Mouse (Mus musculus) limb, embryonic 15.5 days (tissue): ENCODE measurements around the gene Gigyf1. TPM values are rescaled to one million over a fixed set of nuclear protein-coding genes. Genes with fewer than 3 reads are reported as not detected.

Experiments
- ATAC-seq: fragments of 200-750 bp; cut with Nextera tagmentation; 2 replicates; pipeline ENCODE4 v1.8.0; 2017; ENCODE audit warnings: low read depth, moderate TSS enrichment; ENCODE audit not compliant: insufficient number of reproducible peaks, low FRiP score, low TSS enrichment
- H3K27ac ChIP-seq: fragments of 300-500 bp; sonication (generic); 2 replicates; pipeline ENCODE4 v1.5.1; 2015; ENCODE audit warnings: moderate library complexity, mild to moderate bottlenecking, inconsistent platforms
- H3K27me3 ChIP-seq: fragments of 300-500 bp; sonication (generic); 2 replicates; pipeline ENCODE4 v1.6.1; 2015; ENCODE audit warnings: inconsistent platforms
- H3K36me3 ChIP-seq: fragments of 300-500 bp; sonication (generic); 2 replicates; pipeline ENCODE4 v1.6.1; 2015; ENCODE audit warnings: inconsistent platforms
- H3K4me1 ChIP-seq: fragments of 300-500 bp; sonication (generic); 2 replicates; pipeline ENCODE4 v1.6.1; 2015; ENCODE audit warnings: inconsistent platforms
- H3K4me2 ChIP-seq: fragments of 300-500 bp; sonication (generic); 2 replicates; pipeline ENCODE4 v1.6.1; 2015; ENCODE audit warnings: mild to moderate bottlenecking, inconsistent platforms
- H3K4me3 ChIP-seq: fragments of 300-500 bp; sonication (generic); 2 replicates; pipeline ENCODE4 v1.5.1; 2015; ENCODE audit warnings: mild to moderate bottlenecking, inconsistent platforms
- H3K9ac ChIP-seq: fragments of 300-500 bp; sonication (generic); 2 replicates; pipeline ENCODE4 v1.6.1; 2015; ENCODE audit warnings: inconsistent platforms
- H3K9me3 ChIP-seq: fragments of 300-500 bp; sonication (generic); 2 replicates; pipeline ENCODE4 v1.6.1; 2016; ENCODE audit warnings: inconsistent platforms
- WGBS: fragments of 180-500 bp; shearing (Covaris S2); methylation state at CpG from one replicate; pipeline ENCODE4 v1.1.7; 2015; 5-methylcytosine and 5-hydroxymethylcytosine counted together
- polyA plus RNA-seq: library from polyadenylated mRNA; unstranded; fragments of >200 nt; fragmentation: Nextera tagmentation; extraction: Ambion mirVana; gene quantifications from 2 replicates; pipeline ENCODE4 v1.2.1, GENCODE M21; 2015

The Gigyf1 gene
- 10.3 and 12.0 TPM in 2 replicates for polyA plus RNA-seq

DNA sequence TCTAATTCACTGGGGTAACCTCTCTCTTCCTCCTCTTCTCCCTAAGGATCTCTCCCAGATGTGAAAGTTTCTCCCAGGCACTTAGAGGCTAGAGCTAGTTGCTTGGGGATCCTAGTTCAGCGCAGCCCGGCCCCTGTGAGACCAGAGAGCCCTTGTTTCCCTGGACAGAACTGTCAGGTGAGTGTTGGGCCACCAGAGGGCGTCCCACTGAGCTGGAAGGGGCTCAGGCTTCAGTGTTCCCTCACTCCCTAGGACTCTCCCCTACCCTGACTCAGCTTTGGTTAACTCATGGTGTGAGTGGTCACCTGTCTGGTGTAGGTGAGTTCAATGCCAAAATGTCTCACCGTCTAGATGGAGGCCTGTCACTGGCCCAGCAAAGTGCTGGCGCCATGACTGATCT is at the start of gene Gigyf1:
Gene Gigyf1, plus strand, starts transcription at position 113 of the 400 bp plus-strand sequence.
- ATAC-seq: no peak
- H3K9me3 ChIP-seq: no peaks in the 10 kb centered on the region
- H3K36me3 ChIP-seq: peaks cover 55% of the 10 kb centered on the region
- peaks cover 12% of the 10 kb centered on the region for H3K4me1 ChIP-seq
- WGBS: 78% methylated on average over 5 of the region's 5 CpGs
- H3K27me3 ChIP-seq: no peaks in the 10 kb centered on the region
- no peak within 1 kb of the TSS for H3K4me3 ChIP-seq
- no peak within 1 kb of the TSS for H3K4me2 ChIP-seq
- no peak within 1 kb of the TSS for H3K27ac ChIP-seq
- H3K9ac ChIP-seq: no peak within 1 kb of the TSS

DNA sequence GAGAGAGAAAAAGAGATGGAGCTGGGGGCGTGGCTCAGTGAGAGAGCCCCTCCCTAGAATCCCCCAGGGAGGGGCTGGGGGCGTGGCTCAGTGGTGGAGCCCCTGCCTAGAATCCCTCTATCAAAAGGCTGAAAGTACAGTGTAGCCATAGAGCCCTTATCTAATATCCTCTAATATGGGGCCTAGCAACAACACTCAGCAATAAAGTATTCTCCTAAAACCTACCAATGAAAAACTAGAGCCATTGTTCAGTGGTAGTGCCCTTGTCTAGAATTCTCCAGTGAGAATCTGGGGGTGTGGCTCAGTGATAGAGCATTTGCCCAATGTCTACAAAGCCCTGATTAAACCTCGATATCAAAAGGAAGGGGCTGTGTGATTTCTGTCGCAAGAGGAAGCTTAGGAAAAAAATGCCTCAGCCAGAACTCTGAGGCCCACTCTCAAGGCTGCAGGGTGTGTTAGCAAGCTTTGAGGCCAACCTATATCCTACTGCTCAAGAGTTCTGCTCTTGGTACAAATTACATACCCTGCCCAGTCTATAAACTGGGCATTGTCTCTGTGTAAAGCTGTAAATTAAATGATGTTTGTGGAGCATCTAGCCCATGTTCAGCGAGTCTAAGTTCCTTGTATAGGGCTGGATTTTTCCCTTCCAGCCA is 46.0 kb upstream of the Gigyf1 start:
- Histone ChIP-seq H3K9me3 (no peaks in the 10 kb centered on the region), H3K36me3 (no peaks in the 10 kb centered on the region), H3K27me3 (no peaks in the 10 kb centered on the region), H3K27ac (no peak overlapping the region), H3K4me3 (no peak overlapping the region), H3K4me2 (no peak overlapping the region), H3K9ac (no peak overlapping the region), H3K4me1 (no peaks in the 10 kb centered on the region)
- 64% methylated on average over 5 of the region's 5 CpGs for WGBS
- ATAC-seq: no peak

DNA sequence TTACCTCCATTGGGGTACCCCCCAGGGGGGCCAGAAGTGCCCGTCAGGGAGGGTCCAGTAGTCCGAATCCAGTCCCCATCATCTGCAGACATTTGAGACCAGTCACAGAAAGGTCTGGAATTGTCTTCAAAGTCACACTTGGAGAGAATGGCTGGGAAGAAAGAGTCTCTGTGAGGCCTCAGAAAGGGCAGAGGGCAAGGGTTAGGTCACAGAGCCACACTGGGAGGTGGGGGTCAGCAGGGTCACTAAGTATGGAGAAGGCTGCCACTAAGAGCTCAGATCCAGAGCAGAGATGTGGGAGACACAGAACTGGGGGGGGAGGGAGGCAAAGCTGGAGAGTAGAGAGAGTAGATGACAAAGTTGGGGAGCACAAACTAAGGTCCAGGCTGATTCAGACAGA is 44.0 kb upstream of the Gigyf1 start:
- Histone ChIP-seq H3K36me3 (no peaks in the 10 kb centered on the region), H3K27ac (no peak overlapping the region)
- WGBS: 44% methylated on average over 2 of the region's 2 CpGs

DNA sequence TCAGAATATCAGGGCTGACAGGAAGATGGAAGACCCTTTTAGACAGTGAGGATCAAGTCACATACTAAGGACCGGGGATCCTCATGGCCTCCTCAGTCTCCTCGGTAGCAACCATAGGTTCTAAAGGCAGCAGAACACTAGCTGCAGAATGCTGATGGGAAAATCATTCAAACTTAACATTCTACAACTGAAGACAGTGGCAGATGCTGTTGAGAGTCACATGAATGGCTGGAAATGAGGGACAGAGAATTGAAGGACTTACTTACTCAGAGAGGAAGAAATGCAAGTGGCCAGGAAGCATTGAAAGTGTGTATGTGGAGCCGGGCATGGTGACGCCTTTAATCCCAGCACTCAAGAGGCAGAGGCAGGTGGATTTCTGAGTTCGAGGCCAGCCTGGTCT is 41.4 kb upstream of the Gigyf1 start, which contains the start of gene Zan:
Gene Zan, minus strand, starts transcription at position 101 of the 400 bp plus-strand sequence.
- no peaks in the 10 kb centered on the region for H3K27me3 ChIP-seq
- 78% methylated on average over 5 of the region's 5 CpGs for WGBS
- no peak within 1 kb of the TSS for H3K27ac ChIP-seq
- H3K4me2 ChIP-seq: no peak within 1 kb of the TSS
- H3K36me3 ChIP-seq: no peaks in the 10 kb centered on the region
- no peak within 1 kb of the TSS; the same call in 1 of the 2 replicates for H3K9ac ChIP-seq
- no peaks in the 10 kb centered on the region for H3K9me3 ChIP-seq
- no peak within 1 kb of the TSS for H3K4me3 ChIP-seq
- 0 out of 2 replicates have a peak, but pooled peaks cover 3% of the 10 kb centered on the region for H3K4me1 ChIP-seq
- no peak for ATAC-seq

More for the DNA sequence above, 44.0 kb upstream of the Gigyf1 start:
- Histone ChIP-seq H3K4me2 (no peak overlapping the region), H3K9me3 (no peaks in the 10 kb centered on the region), H3K4me3 (no peak overlapping the region), H3K4me1 (no peaks in the 10 kb centered on the region), H3K27me3 (no peaks in the 10 kb centered on the region), H3K9ac (no peak overlapping the region)
- no peak for ATAC-seq

DNA sequence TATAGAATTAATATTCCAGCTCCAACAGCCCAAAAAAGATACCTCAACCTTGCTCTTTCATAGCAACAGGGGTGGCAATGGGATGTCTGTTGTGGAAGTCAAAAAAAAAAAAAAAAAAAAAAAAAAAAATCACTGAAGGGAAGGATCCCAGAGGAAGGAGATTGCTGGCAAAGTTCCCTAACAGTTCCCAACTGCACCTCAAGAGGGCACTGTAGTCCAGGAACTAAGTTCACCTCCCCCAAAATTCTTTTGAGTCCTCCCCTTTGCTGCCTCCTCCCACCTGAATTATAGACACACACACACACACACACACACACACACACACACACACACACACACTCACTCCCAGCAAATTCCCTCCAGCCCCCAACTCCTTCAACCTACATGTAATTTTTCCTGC is 37.2 kb upstream of the Gigyf1 start:
- no peak overlapping the region for H3K9ac ChIP-seq
- H3K27me3 ChIP-seq: peaks cover 14% of the 10 kb centered on the region
- H3K9me3 ChIP-seq: no peaks in the 10 kb centered on the region
- H3K4me3 ChIP-seq: no peak overlapping the region
- no peaks in the 10 kb centered on the region for H3K36me3 ChIP-seq
- no peak for ATAC-seq
- peaks cover 16% of the 10 kb centered on the region for H3K4me1 ChIP-seq
- H3K4me2 ChIP-seq: no peak overlapping the region
- H3K27ac ChIP-seq: no peak overlapping the region

DNA sequence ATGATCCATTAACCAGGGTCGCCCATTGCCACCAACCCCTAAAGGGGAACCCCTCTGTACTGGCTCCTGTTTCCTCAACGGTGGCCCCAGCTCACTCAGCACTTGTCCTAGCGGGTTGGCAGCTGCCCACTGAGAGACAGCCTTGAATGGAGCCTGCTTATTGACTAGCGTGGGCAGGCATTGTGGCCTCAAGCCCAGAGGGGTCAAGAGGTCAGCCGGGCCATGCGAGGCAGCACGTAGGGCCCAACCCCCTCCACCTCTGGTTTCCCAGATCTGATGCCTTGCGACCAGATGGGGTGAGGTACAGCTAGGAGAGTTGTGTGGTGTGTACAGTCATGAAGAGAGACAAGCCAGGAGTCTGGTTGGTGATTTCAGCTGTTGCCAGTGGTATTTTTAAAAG is 36.5 kb upstream of the Gigyf1 start:
- 41% methylated on average over 8 of the region's 8 CpGs for WGBS
- H3K4me1 ChIP-seq: peaks cover 16% of the 10 kb centered on the region
- H3K27me3 ChIP-seq: peaks cover 19% of the 10 kb centered on the region
- H3K9ac ChIP-seq: no peak overlapping the region
- no peak for ATAC-seq
- H3K4me3 ChIP-seq: no peak overlapping the region
- no peaks in the 10 kb centered on the region for H3K36me3 ChIP-seq
- no peak overlapping the region for H3K4me2 ChIP-seq
- H3K9me3 ChIP-seq: no peaks in the 10 kb centered on the region
- H3K27ac ChIP-seq: no peak overlapping the region

DNA sequence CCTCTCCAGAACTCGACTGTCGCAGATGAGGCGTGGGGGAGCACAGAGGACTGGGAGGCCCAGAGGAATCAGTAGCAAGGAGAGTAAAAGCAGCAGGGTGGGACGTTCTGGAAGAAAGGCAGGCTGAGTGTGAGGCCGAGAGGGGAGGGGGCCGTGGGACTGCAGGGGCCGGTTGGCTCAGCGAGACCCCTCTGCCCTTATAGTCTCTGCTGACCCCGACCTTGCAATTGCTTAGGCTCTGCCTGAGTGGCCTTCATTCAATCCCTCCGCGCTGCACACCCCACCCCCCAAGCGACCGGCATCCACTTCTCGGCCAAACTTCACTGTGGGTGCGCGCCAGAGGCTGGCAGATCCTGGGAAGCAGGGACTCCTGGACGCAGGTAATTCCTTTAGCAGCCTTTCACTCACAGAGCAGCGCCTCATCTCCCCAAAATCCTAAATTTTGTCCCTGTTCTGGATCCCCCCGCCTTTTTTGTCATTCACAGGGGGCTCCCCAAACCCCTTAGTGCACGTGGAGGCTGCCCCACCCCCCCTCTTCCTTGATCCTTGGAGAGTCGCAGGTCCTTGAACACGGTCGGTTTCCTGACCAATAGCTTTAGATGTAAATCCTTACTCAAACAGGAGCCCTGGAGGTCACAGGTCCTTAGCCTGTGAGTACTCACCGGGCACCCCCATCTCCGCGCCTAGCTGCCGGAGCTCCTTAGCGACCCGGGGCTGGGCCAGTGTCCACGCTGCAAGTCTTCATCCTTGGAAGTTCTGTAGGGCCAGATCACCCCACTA is 33.1 kb upstream of the Gigyf1 start:
- no peaks in the 10 kb centered on the region for H3K36me3 ChIP-seq
- H3K4me2 ChIP-seq: peak overlapping the region; percentile 42
- H3K9me3 ChIP-seq: no peaks in the 10 kb centered on the region
- H3K4me3 ChIP-seq: peak overlapping the region; percentile 21
- no peak overlapping the region for H3K27ac ChIP-seq
- peaks cover 19% of the 10 kb centered on the region for H3K27me3 ChIP-seq
- WGBS: 9% methylated on average over 30 of the region's 30 CpGs
- ATAC-seq: no peak
- H3K4me1 ChIP-seq: peaks cover 16% of the 10 kb centered on the region
- H3K9ac ChIP-seq: peak overlapping the region; percentile 23; the same call in 1 of the 2 replicates

DNA sequence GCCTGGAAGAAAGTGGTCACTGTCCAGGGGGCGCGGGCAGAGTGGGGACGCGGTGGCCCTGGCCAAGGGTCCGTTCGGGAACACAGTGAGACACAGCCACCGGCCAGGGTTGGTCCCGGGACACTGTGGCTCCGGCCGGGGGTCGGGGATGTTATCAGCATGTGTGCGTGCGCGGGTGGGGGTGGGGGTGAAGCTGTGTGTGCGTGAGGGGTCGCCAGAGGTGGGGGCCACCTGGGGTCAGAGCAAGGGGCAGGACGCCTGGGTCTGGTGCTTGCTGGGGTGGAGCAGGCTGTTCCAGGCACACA is 32.5 kb upstream of the Gigyf1 start:
- peak overlapping the region; percentile 23; the same call in 1 of the 2 replicates for H3K9ac ChIP-seq
- H3K4me1 ChIP-seq: peaks cover 16% of the 10 kb centered on the region
- H3K36me3 ChIP-seq: no peaks in the 10 kb centered on the region
- H3K27ac ChIP-seq: no peak overlapping the region
- no peaks in the 10 kb centered on the region for H3K9me3 ChIP-seq
- peak overlapping the region; percentile 42 for H3K4me2 ChIP-seq
- peaks cover 19% of the 10 kb centered on the region for H3K27me3 ChIP-seq
- no peak for ATAC-seq
- H3K4me3 ChIP-seq: peak overlapping the region; percentile 21
- 3% methylated on average over 17 of the region's 17 CpGs for WGBS

DNA sequence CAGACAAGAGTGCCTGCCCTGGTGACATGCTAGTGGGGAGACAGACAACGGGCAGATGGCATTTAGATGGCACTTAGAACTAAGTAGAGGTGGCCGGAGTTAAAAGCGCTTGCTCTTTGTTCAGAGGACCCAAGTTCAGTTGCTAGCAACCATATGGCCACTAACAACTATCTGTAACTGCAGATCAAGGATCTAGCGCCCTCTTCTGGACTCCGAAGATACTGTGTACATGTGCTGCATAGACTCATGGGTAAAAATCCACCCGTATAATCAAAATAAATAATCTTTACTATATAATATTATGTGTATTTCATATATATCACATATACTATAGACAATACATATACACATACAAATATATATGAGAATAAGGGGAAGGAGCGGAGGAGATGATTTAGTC is 30.7 kb upstream of the Gigyf1 start:
- H3K36me3 ChIP-seq: no peaks in the 10 kb centered on the region
- H3K9me3 ChIP-seq: no peaks in the 10 kb centered on the region
- H3K9ac ChIP-seq: no peak overlapping the region
- H3K4me1 ChIP-seq: peaks cover 20% of the 10 kb centered on the region
- peaks cover 19% of the 10 kb centered on the region for H3K27me3 ChIP-seq
- 86% methylated on average over 7 of the region's 7 CpGs for WGBS
- H3K4me2 ChIP-seq: no peak overlapping the region
- H3K4me3 ChIP-seq: no peak overlapping the region
- no peak for ATAC-seq
- H3K27ac ChIP-seq: no peak overlapping the region

DNA sequence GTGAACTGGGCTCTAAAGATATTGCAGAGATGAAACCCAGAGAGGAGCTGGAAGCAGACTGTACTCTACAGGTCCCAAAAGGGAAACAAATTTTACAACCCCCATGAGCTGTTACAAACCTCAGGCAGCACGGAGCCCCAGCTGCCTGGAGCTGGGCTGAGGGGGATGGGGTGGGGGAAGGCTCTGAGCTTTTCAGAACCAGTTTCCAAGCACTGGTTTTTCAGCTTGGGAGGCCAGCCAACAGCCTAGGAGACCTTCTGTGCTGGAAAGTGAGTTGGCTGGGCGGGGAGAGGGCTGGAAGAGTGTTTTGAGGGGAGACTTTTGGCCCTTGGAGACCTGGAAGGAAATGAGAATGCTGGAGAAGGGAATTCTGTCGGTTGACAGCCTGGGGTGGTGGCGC is 26.8 kb upstream of the Gigyf1 start:
- Histone ChIP-seq H3K4me2 (no peak overlapping the region), H3K4me3 (no peak overlapping the region), H3K4me1 (peaks cover 11% of the 10 kb centered on the region), H3K36me3 (no peaks in the 10 kb centered on the region), H3K9ac (no peak overlapping the region), H3K27ac (peak overlapping the region; percentile 70), H3K27me3 (peaks cover 2% of the 10 kb centered on the region; the same call in 1 of the 2 replicates), H3K9me3 (no peaks in the 10 kb centered on the region)
- WGBS: 41% methylated on average over 4 of the region's 4 CpGs
- 0 out of 2 replicates have a peak, but pooled peaks have one; percentile 53 for ATAC-seq

DNA sequence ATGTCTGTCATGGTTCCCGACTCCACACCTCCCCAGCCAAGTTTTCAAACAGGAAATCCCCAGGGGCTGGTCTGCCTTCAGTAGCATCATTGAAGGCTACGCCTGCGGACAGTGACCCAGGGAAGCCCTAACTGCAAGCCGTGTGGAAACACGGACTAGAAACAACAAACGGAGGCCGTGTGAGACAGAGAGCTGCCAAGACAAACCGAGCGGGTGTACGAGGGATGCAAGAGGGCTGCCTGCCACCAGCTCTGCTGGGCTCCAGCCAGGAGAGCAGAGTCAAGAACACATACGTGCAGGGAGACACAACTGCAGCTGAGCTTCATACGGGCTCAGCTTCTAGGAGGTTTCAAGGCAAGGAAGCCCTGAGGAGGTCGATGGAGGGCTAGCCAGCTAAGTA is 24.5 kb upstream of the Gigyf1 start:
- WGBS: 65% methylated on average over 13 of the region's 13 CpGs
- Histone ChIP-seq H3K4me3 (no peak overlapping the region), H3K4me1 (peaks cover 11% of the 10 kb centered on the region), H3K36me3 (no peaks in the 10 kb centered on the region), H3K9me3 (no peaks in the 10 kb centered on the region), H3K4me2 (no peak overlapping the region), H3K27ac (peak overlapping the region; percentile 43), H3K27me3 (no peaks in the 10 kb centered on the region), H3K9ac (no peak overlapping the region)
- ATAC-seq: no peak; the same call in 1 of the 2 replicates

DNA sequence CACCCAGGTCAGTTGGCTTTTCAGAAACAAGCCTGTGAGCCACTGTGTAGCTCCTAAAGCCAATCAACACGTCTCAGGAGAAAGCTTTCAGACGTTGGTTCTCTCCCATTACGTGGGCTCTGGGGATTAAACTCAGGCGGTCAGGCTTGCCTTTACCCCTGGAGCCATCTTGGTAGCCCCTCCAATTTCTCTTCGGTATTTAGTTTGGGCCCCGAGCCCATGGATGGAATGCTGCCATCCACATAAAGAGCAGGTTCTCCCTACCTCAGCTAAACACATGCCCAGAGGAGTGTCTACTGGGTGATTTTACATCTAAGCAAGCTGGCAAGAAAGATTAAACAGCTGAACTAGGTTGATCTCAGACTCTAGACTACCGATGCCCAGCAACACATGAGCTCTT is 18.2 kb upstream of the Gigyf1 start:
- no peak overlapping the region for H3K4me3 ChIP-seq
- H3K27me3 ChIP-seq: no peaks in the 10 kb centered on the region
- H3K9ac ChIP-seq: no peak overlapping the region
- WGBS: 87% methylated on average over 7 of the region's 7 CpGs
- H3K4me2 ChIP-seq: no peak overlapping the region
- H3K9me3 ChIP-seq: no peaks in the 10 kb centered on the region
- no peak overlapping the region for H3K27ac ChIP-seq
- H3K4me1 ChIP-seq: peaks cover 17% of the 10 kb centered on the region
- no peak for ATAC-seq
- H3K36me3 ChIP-seq: no peaks in the 10 kb centered on the region
